Comparison of ENCODE assay signal across 31 mouse cellular contexts in the genomic region with DNA sequence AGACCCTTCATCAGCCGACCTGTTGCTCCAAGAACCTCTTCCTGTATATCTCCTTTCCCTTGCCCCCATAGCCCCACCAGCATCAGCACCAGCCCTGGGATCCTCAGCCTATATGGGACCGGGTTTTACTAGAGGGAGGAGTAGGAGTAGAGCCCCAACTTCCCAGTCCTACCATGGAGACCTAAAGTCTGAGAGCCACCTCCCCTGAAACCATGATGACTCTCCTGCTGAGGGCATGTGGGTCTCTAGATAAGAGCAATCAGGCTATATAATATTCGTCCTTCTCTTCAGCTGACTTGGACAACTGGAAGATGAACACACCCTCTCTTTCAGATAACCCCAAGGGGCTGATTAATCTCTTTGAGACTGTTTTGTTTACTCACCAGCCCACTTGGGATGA. TPM values are rescaled to one million over a fixed set of nuclear protein-coding genes. Genes with fewer than 3 reads are reported as not detected.
DNase-seq lines count a peak whose midpoint lies in the region; ATAC-seq and TF ChIP-seq lines count a peak whose summit lies in the region.
"Not testable (repeated sequence)": the region's sequence is repeated elsewhere in the genome, so short reads cannot be mapped to it uniquely, and the experiment has no call there.
"Had no signal": no experiment of that assay in that cellular context is flagged by ENCODE, and none has a peak within 500 bp of the region (broad histone marks: within the 10 kb centered on the region; RNA-seq: fewer than 3 reads in every experiment).

No protein-coding gene starts in this region.

- not testable (repeated sequence) for H3K4me2 ChIP-seq in liver, embryonic 11.5 days; liver, embryonic 14.5 days (ENCODE audit: low read depth); liver, postnatal 0 days (ENCODE audit: low read depth, low read length)

- peak; percentile 7 for DNase-seq in 3T3-L1 (ENCODE audit: low read depth, low spot score)
- DNase-seq in c-Kit-positive CD71-positive TER-119-negative erythroid progenitor cells, embryonic 14.5 days (ENCODE audit: low read depth): peak; percentile 13
- DNase-seq in liver, embryonic 11.5 days (ENCODE audit: low spot score); liver, postnatal 0 days: not testable (repeated sequence)
- DNase-seq in liver, embryonic 14.5 days (ENCODE audit: low read depth in 3 of 3, low spot score in 3 of 3): peak; percentile 7 to 14 (median 9)

- not testable (repeated sequence) for H3K4me3 ChIP-seq in liver, embryonic 11.5 days (ENCODE audit: low read depth, low read length); liver, embryonic 14.5 days (ENCODE audit: insufficient read depth in 1 of 2, low read depth in 2 of 2, low read length in 2 of 2); liver, postnatal 0 days (ENCODE audit: low read depth, low read length)

- 0 out of 2 replicates have a peak, but pooled peaks have one; percentile 62 for ATAC-seq in erythroblast, adult 5-6 weeks (replicated peaks; ENCODE audit: low FRiP score, poor library complexity, severe bottlenecking)
- peak; percentile 80 for ATAC-seq in liver, embryonic 11.5 days (replicated peaks; ENCODE audit: low FRiP score)
- ATAC-seq in liver, embryonic 14.5 days (ENCODE audit: insufficient read depth): peak; percentile 79
- not testable (repeated sequence) for ATAC-seq in liver, postnatal 0 days

- not testable (repeated sequence) for H3K36me3 ChIP-seq in liver, embryonic 11.5 days (ENCODE audit: control insufficient read depth, insufficient read depth, low read length); liver, embryonic 14.5 days (replicated peaks; ENCODE audit: control insufficient read depth, insufficient read depth, low read depth); liver, postnatal 0 days (replicated peaks; ENCODE audit: insufficient read depth, low read length)

- H3K4me1 ChIP-seq in liver, embryonic 11.5 days (replicated peaks; ENCODE audit: control insufficient read depth, insufficient read depth, low read length); liver, embryonic 14.5 days (replicated peaks; ENCODE audit: control insufficient read depth in 2 of 2, insufficient read depth in 2 of 2, low read length in 1 of 2); liver, postnatal 0 days (ENCODE audit: insufficient read depth): not testable (repeated sequence)

- not testable (repeated sequence) for H3K27ac ChIP-seq in liver, embryonic 11.5 days (ENCODE audit: low read depth, low read length); liver, embryonic 14.5 days; liver, postnatal 0 days (ENCODE audit: low read depth)

- TF ChIP-seq EP300 in liver, embryonic 14.5 days (IDR thresholded peaks at IDR 0.05; ENCODE audit: low read depth): peak; percentile 64
- peak; percentile 73 for TF ChIP-seq EP300 in liver, postnatal 0 days (IDR thresholded peaks at IDR 0.05; ENCODE audit: low read depth)

- WGBS in liver, embryonic 11.5 days: 56% methylated on average over 1 of the region's 3 CpGs
- WGBS in liver, embryonic 14.5 days (ENCODE audit: insufficient replicate concordance): 10% methylated on average over 1 of the region's 3 CpGs
- WGBS in liver, postnatal 0 days (ENCODE audit: insufficient replicate concordance): 31% methylated on average over 1 of the region's 3 CpGs

- H3K9me3 ChIP-seq in liver, embryonic 11.5 days (ENCODE audit: control insufficient read depth, low read length); liver, embryonic 14.5 days (ENCODE audit: control insufficient read depth, low read length); liver, postnatal 0 days (ENCODE audit: low read length): not testable (repeated sequence)

- H3K27me3 ChIP-seq in liver, embryonic 11.5 days (replicated peaks; ENCODE audit: control insufficient read depth, insufficient read depth, low read length); liver, embryonic 14.5 days (ENCODE audit: control insufficient read depth, insufficient read depth, low read length); liver, postnatal 0 days (ENCODE audit: insufficient read depth, low read length): not testable (repeated sequence)

- not testable (repeated sequence) for H3K9ac ChIP-seq in liver, embryonic 11.5 days (ENCODE audit: low read depth, low read length); liver, embryonic 14.5 days (replicated peaks); liver, postnatal 0 days (replicated peaks)

- TF ChIP-seq CTCF in liver, embryonic 14.5 days (IDR thresholded peaks at IDR 0.05; ENCODE audit: low read depth); liver, postnatal 0 days (IDR thresholded peaks at IDR 0.05; ENCODE audit: low read depth): not testable (repeated sequence)

RNA-seq across cellular contexts. Expression of a gene that starts 30.3 kb away (rescaled TPM):
- not detected in 2 replicates for total RNA-seq in erythroblast, adult 5-6 weeks (2015; ENCODE audit: low replicate concordance)
- not detected in 2 replicates for total RNA-seq in erythroblast, adult 5-6 weeks (2017; ENCODE audit: low replicate concordance)
- polyA plus RNA-seq in liver, embryonic 11.5 days (2014; fragmentation: Nextera tagmentation; extraction: Ambion mirVana): not detected in 2 replicates
- polyA plus RNA-seq in liver, embryonic 14.5 days (2012; rRNA removed): not detected in 2 replicates
- polyA plus RNA-seq in liver, embryonic 14.5 days (2014; fragmentation: Nextera tagmentation; extraction: Ambion mirVana): not detected in 2 replicates
- not detected in 2 replicates for polyA plus RNA-seq in liver, postnatal 0 days (2015; fragmentation: Nextera tagmentation; extraction: Ambion mirVana)
- total RNA-seq: adrenal gland, adult 8-10 months; adrenal gland, postnatal 25 days; forebrain, postnatal 0 days; gastrocnemius, adult 2 months; gastrocnemius, postnatal 14 days; gastrocnemius, postnatal 4 days; heart, adult 18-20 months; heart, postnatal 10 days; heart, postnatal 36 days had no signal
- polyA plus RNA-seq: activated CD4-positive, CD25-positive, alpha-beta regulatory T cell, adult 4 months; cerebellum, adult 2 months; cortical plate, adult 2 months; embryonic facial prominence, embryonic 10.5 days; embryonic facial prominence, embryonic 13.5 days; forebrain, embryonic 11.5 days; forebrain, embryonic 14.5 days; forebrain, postnatal 0 days; frontal cortex, adult 2 months; heart, embryonic 12.5 days; heart, embryonic 15.5 days; hindbrain, embryonic 10.5 days; hindbrain, embryonic 13.5 days; hindbrain, embryonic 16.5 days had no signal

RNA-seq across cellular contexts. Expression of a gene that starts 36.7 kb away (rescaled TPM):
- not detected in 2 replicates for total RNA-seq in erythroblast, adult 5-6 weeks (2015; ENCODE audit: low replicate concordance)
- total RNA-seq in erythroblast, adult 5-6 weeks (2017; ENCODE audit: low replicate concordance): not detected in 2 replicates
- not detected in 2 replicates for polyA plus RNA-seq in liver, embryonic 11.5 days (2014; fragmentation: Nextera tagmentation; extraction: Ambion mirVana)
- polyA plus RNA-seq in liver, embryonic 14.5 days (2012; rRNA removed): not detected in 2 replicates
- not detected in 2 replicates for polyA plus RNA-seq in liver, embryonic 14.5 days (2014; fragmentation: Nextera tagmentation; extraction: Ambion mirVana)
- not detected in 2 replicates for polyA plus RNA-seq in liver, postnatal 0 days (2015; fragmentation: Nextera tagmentation; extraction: Ambion mirVana)
- total RNA-seq: adrenal gland, postnatal 25 days; CH12.LX; forebrain, postnatal 0 days; heart, adult 18-20 months; heart, postnatal 36 days had no signal
- polyA plus RNA-seq: activated CD4-positive, CD25-positive, alpha-beta regulatory T cell, adult 4 months; brain, embryonic 14.5 days; cerebellum, adult 2 months; cortical plate, adult 2 months; embryonic facial prominence, embryonic 10.5 days; embryonic facial prominence, embryonic 13.5 days; forebrain, embryonic 11.5 days; forebrain, embryonic 14.5 days; forebrain, postnatal 0 days; frontal cortex, adult 2 months; heart, embryonic 12.5 days; heart, embryonic 15.5 days; hindbrain, embryonic 10.5 days; hindbrain, embryonic 13.5 days; hindbrain, embryonic 16.5 days; intestine, embryonic 15.5 days had no signal

RNA-seq across cellular contexts. Expression of a gene that starts 42.8 kb away (rescaled TPM):
- total RNA-seq in erythroblast, adult 5-6 weeks (2015; ENCODE audit: low replicate concordance): not detected in 2 replicates
- total RNA-seq in erythroblast, adult 5-6 weeks (2017; ENCODE audit: low replicate concordance): not detected in 2 replicates
- polyA plus RNA-seq in liver, embryonic 11.5 days (2014; fragmentation: Nextera tagmentation; extraction: Ambion mirVana): not detected in 2 replicates
- not detected in 2 replicates for polyA plus RNA-seq in liver, embryonic 14.5 days (2012; rRNA removed)
- polyA plus RNA-seq in liver, embryonic 14.5 days (2014; fragmentation: Nextera tagmentation; extraction: Ambion mirVana): not detected in 2 replicates
- not detected in 2 replicates for polyA plus RNA-seq in liver, postnatal 0 days (2015; fragmentation: Nextera tagmentation; extraction: Ambion mirVana)
- total RNA-seq: adrenal gland, adult 8-10 months; adrenal gland, postnatal 25 days; forebrain, postnatal 0 days; gastrocnemius, adult 2 months; gastrocnemius, postnatal 14 days; gastrocnemius, postnatal 4 days; heart, adult 18-20 months; heart, postnatal 10 days; heart, postnatal 36 days had no signal
- polyA plus RNA-seq: activated CD4-positive, CD25-positive, alpha-beta regulatory T cell, adult 4 months; brain, embryonic 14.5 days; cerebellum, adult 2 months; cortical plate, adult 2 months; embryonic facial prominence, embryonic 10.5 days; embryonic facial prominence, embryonic 13.5 days; forebrain, embryonic 11.5 days; forebrain, embryonic 14.5 days; forebrain, postnatal 0 days; frontal cortex, adult 2 months; heart, embryonic 12.5 days; heart, embryonic 15.5 days; hindbrain, embryonic 10.5 days; hindbrain, embryonic 13.5 days; hindbrain, embryonic 16.5 days; intestine, embryonic 15.5 days had no signal

RNA-seq across cellular contexts. Expression of a gene that starts 43.0 kb away (rescaled TPM):
- not detected in 2 replicates for total RNA-seq in erythroblast, adult 5-6 weeks (2015; ENCODE audit: low replicate concordance)
- not detected in 2 replicates for total RNA-seq in erythroblast, adult 5-6 weeks (2017; ENCODE audit: low replicate concordance)
- polyA plus RNA-seq in liver, embryonic 11.5 days (2014; fragmentation: Nextera tagmentation; extraction: Ambion mirVana): not detected in 2 replicates
- polyA plus RNA-seq in liver, embryonic 14.5 days (2012; rRNA removed): 0.12 and 0.13 TPM in 2 replicates
- polyA plus RNA-seq in liver, embryonic 14.5 days (2014; fragmentation: Nextera tagmentation; extraction: Ambion mirVana): 0.15 and 0.25 TPM in 2 replicates
- polyA plus RNA-seq in liver, postnatal 0 days (2015; fragmentation: Nextera tagmentation; extraction: Ambion mirVana): 0.59 and 1.7 TPM in 2 replicates
- total RNA-seq: CH12.LX had no signal
- polyA plus RNA-seq: activated CD4-positive, CD25-positive, alpha-beta regulatory T cell, adult 4 months; cerebellum, adult 2 months; embryonic facial prominence, embryonic 10.5 days; forebrain, embryonic 11.5 days; heart, embryonic 12.5 days; hindbrain, embryonic 10.5 days; hindbrain, embryonic 13.5 days; hindbrain, embryonic 16.5 days had no signal

RNA-seq across cellular contexts. Expression of a gene that starts 54.4 kb away (rescaled TPM):
- total RNA-seq in erythroblast, adult 5-6 weeks (2015; ENCODE audit: low replicate concordance): not detected in 2 replicates
- 0.84 TPM in 1 of 2 replicates, not detected in the other for total RNA-seq in erythroblast, adult 5-6 weeks (2017; ENCODE audit: low replicate concordance)
- not detected in 2 replicates for polyA plus RNA-seq in liver, embryonic 11.5 days (2014; fragmentation: Nextera tagmentation; extraction: Ambion mirVana)
- 0.06 and 0.11 TPM in 2 replicates for polyA plus RNA-seq in liver, embryonic 14.5 days (2012; rRNA removed)
- polyA plus RNA-seq in liver, embryonic 14.5 days (2014; fragmentation: Nextera tagmentation; extraction: Ambion mirVana): 0.13 and 0.22 TPM in 2 replicates
- 0.23 and 0.27 TPM in 2 replicates for polyA plus RNA-seq in liver, postnatal 0 days (2015; fragmentation: Nextera tagmentation; extraction: Ambion mirVana)
- total RNA-seq: adrenal gland, adult 8-10 months; adrenal gland, postnatal 25 days; forebrain, postnatal 0 days; gastrocnemius, adult 2 months; gastrocnemius, postnatal 14 days; gastrocnemius, postnatal 4 days; heart, adult 18-20 months; heart, postnatal 36 days had no signal
- polyA plus RNA-seq: activated CD4-positive, CD25-positive, alpha-beta regulatory T cell, adult 4 months; brain, embryonic 14.5 days; cerebellum, adult 2 months; cortical plate, adult 2 months; embryonic facial prominence, embryonic 10.5 days; forebrain, embryonic 11.5 days; forebrain, embryonic 14.5 days; forebrain, postnatal 0 days; frontal cortex, adult 2 months; heart, embryonic 12.5 days; hindbrain, embryonic 10.5 days; hindbrain, embryonic 13.5 days; hindbrain, embryonic 16.5 days had no signal
